In the genomic region with DNA sequence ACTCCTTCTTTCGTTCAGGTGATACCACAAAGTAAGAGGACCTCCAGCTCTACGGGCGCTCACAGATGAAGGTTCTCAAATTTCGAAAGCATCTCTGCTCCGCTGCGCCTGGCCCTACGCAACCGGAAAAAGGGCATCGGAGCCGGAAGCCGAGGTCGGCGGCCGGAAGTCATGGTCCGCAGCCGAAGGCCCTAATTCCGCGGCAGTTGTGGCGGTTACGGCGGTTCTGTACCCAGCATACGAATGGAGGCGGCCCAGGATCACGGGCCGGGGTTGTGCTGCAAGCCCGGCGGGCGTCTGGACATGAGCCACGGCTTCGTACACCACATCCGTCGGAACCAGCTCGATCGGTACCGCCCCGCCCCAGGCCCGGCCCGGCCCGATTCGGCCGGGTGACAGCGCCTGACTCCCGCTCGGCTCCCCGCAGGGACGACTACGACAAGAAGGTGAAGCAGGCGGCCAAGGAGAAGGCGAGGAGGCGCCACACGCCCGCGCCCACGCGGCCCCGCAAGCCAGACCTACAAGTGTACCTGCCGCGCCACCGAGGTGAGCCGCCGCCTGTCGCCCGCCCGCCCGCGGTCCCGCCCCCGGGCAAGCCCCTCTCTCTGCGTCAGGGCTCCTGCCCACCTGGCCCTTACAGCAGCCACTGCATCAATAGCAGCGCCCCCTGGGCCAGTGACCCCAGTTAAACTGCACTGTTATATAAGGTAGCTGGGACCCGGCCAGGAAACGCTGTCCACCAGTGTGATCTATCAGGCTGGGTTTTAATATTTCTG, we compare ENCODE assay signal across 8 mouse cellular contexts. TPM values are rescaled to one million over a fixed set of nuclear protein-coding genes. Genes with fewer than 3 reads are reported as not detected.
A peak's percentile ranks its signal among the peaks of the same experiment; 100 is the strongest.
DNase-seq lines count a peak whose midpoint lies in the region; ATAC-seq lines count a peak whose summit lies in the region.

0610030E20Rik (plus strand) TSS at position 152 of the 776 bp plus-strand sequence.

- peaks cover 12% of the 10 kb centered on the region; the same call in 1 of the 2 replicates for H3K36me3 ChIP-seq in hindbrain, embryonic 16.5 days (ENCODE audit: control insufficient read depth, insufficient read depth, low read length)

- H3K4me1 ChIP-seq in hindbrain, embryonic 16.5 days (ENCODE audit: control insufficient read depth, insufficient read depth, low read depth, low read length): peaks cover 35% of the 10 kb centered on the region

- WGBS in hindbrain, embryonic 16.5 days: under 1% methylated on average over 68 of the region's 72 CpGs

- H3K4me2 ChIP-seq in hindbrain, embryonic 16.5 days (ENCODE audit: low read length): peak within 1 kb of the TSS; percentile 86

- peak within 1 kb of the TSS; percentile 78 for H3K9ac ChIP-seq in hindbrain, embryonic 16.5 days (ENCODE audit: low read depth, low read length)

- peak; percentile 55 to 69 for DNase-seq in cerebellum, postnatal 4 days (ENCODE audit: low spot score in 2 of 2)
- DNase-seq in gastrocnemius, adult 8-10 months (ENCODE audit: low spot score in 2 of 2): peak; percentile 72 to 79
- DNase-seq in left cerebral cortex, postnatal 14 days (ENCODE audit: low spot score in 2 of 2): peak in 1 of 2 experiments; percentile 72
- DNase-seq in right cerebral cortex, postnatal 4 days: peak; percentile 71
- peak; percentile 66 to 75 for DNase-seq in urinary bladder, postnatal 4 days (ENCODE audit: low spot score in 2 of 2)

- intact Hi-C loops in left cerebral cortex, postnatal 14 days (cut with DNase I): loop anchor here (10.0 kb wide), 1 partner anchor 443 kb away; the partner anchor contains the start of genes Polr1a and Ptcd3

- H3K27ac ChIP-seq in hindbrain, embryonic 16.5 days (ENCODE audit: low read depth, low read length): peak within 1 kb of the TSS; percentile 80

- peak within 1 kb of the TSS; percentile 58 for H3K4me3 ChIP-seq in hindbrain, embryonic 16.5 days (ENCODE audit: low read length)

- H3K9me3 ChIP-seq in hindbrain, embryonic 16.5 days (ENCODE audit: control insufficient read depth, low read length): no peaks in the 10 kb centered on the region

- ATAC-seq in activated CD4-positive, CD25-positive, alpha-beta regulatory T cell, adult 4 months: peak; percentile 55
- peak; percentile 67 for ATAC-seq in hindbrain, embryonic 16.5 days
- ATAC-seq in megakaryocyte progenitor cell, adult 5-6 weeks (replicated peaks; ENCODE audit: poor library complexity): peak; percentile 66

- no peaks in the 10 kb centered on the region for H3K27me3 ChIP-seq in hindbrain, embryonic 16.5 days (replicated peaks; ENCODE audit: control insufficient read depth, insufficient read depth, low read length)

RNA-seq across cellular contexts. Expression of gene 0610030E20Rik, which starts in this region (rescaled TPM):
- 10 to 100 TPM; 18.1 to 20.8 TPM for polyA plus RNA-seq in activated CD4-positive, CD25-positive, alpha-beta regulatory T cell, adult 4 months (2017; shearing (Covaris generic))
- 1 to 10 TPM; 7.7 to 9.6 (median 8.8) TPM for total RNA-seq in gastrocnemius, adult 8-10 months (2022)
- polyA plus RNA-seq in hindbrain, embryonic 16.5 days (2015; fragmentation: Nextera tagmentation; extraction: Ambion mirVana): 16.9 and 17.3 TPM in 2 replicates
- 10 to 100 TPM; 13.2 to 15.4 TPM for total RNA-seq in left cerebral cortex, postnatal 14 days (2021)
- total RNA-seq in megakaryocyte progenitor cell, adult 5-6 weeks (2015): 30.3 and 31.9 TPM in 2 replicates
- total RNA-seq in megakaryocyte progenitor cell, adult 5-6 weeks (2017): 23.0 and 24.7 TPM in 2 replicates
